Mouse (Mus musculus) kidney, postnatal 0 days (tissue): ENCODE results near the gene Dnaic2. TPM values are rescaled to one million over a fixed set of nuclear protein-coding genes. Genes with fewer than 3 reads are reported as not detected.
A peak's percentile ranks its signal among the peaks of the same experiment; 100 is the strongest.

Experiments
- ATAC-seq: fragments of 200-750 bp; cut with Nextera tagmentation; replicated peaks from 2 replicates; pipeline ENCODE4 v1.8.0; 2017; ENCODE audit warnings: low read depth, moderate number of reproducible peaks, moderate TSS enrichment, moderate library complexity; ENCODE audit not compliant: low FRiP score
- DNase-seq: peaks from one replicate; pipeline ENCODE4 v3.0.0-alpha.2; 2016; ENCODE audit warnings: low spot score
- H3K27ac ChIP-seq: fragments of 300-500 bp; sonication (generic); 2 replicates; pipeline ENCODE4 v1.5.1; 2014; ENCODE audit warnings: mild to moderate bottlenecking
- H3K27me3 ChIP-seq: fragments of 300-500 bp; sonication (generic); 2 replicates; pipeline ENCODE4 v1.6.1; 2014; ENCODE audit warnings: low read length, mixed read lengths; ENCODE audit not compliant: insufficient read depth
- H3K36me3 ChIP-seq: fragments of 300-500 bp; sonication (generic); 2 replicates; pipeline ENCODE4 v1.6.1; 2014; ENCODE audit warnings: low read length, mixed read lengths; ENCODE audit not compliant: insufficient read depth
- H3K4me1 ChIP-seq: fragments of 300-500 bp; sonication (generic); replicated peaks from 2 replicates; pipeline ENCODE4 v1.6.1; 2014; ENCODE audit warnings: antibody characterized with exemption, low read length, mixed read lengths; ENCODE audit not compliant: insufficient read depth
- H3K4me2 ChIP-seq: fragments of 300-500 bp; sonication (generic); 2 replicates; pipeline ENCODE4 v1.6.1; 2014; ENCODE audit warnings: mild to moderate bottlenecking, low read length, moderate library complexity, mixed read lengths
- H3K4me3 ChIP-seq: fragments of 300-500 bp; sonication (generic); replicated peaks from 2 replicates; pipeline ENCODE4 v1.5.1; 2014; ENCODE audit warnings: low read depth, low read length
- H3K9ac ChIP-seq: fragments of 300-500 bp; sonication (generic); 2 replicates; pipeline ENCODE4 v1.6.1; 2014; ENCODE audit warnings: low read depth, low read length
- H3K9me3 ChIP-seq: fragments of 300-500 bp; sonication (generic); replicated peaks from 2 replicates; pipeline ENCODE4 v1.6.1; 2016; ENCODE audit warnings: low read length, inconsistent platforms, mixed read lengths
- CTCF ChIP-seq: IDR thresholded peaks from 2 replicates; pipeline ENCODE4 v1.5.1; 2016; ENCODE audit warnings: antibody characterized with exemption, low read depth, mild to moderate bottlenecking, moderate library complexity
- WGBS: fragments of 180-500 bp; shearing (Covaris S2); extraction: QIAGEN DNeasy Blood & Tissue Kit; methylation state at CpG from one replicate; pipeline ENCODE4 v1.1.7; 2014; 5-methylcytosine and 5-hydroxymethylcytosine counted together
- polyA plus RNA-seq: library from polyadenylated mRNA; unstranded; fragments of >200 nt; fragmentation: Nextera tagmentation; extraction: Ambion mirVana; gene quantifications from 2 replicates; pipeline ENCODE4 v1.2.1, GENCODE M21; 2015

Dnaic2 gene
- polyA plus RNA-seq, 1 experiment from 2014 or later, result 0.43 TPM

- Histone ChIP-seq H3K4me3 (no peak overlapping the region), H3K27me3 (no peaks in the 10 kb centered on the region), H3K4me2 (no peak overlapping the region), H3K9ac (no peak overlapping the region), H3K27ac (no peak overlapping the region), H3K4me1 (peaks cover 25% of the 10 kb centered on the region), H3K9me3 (no peaks in the 10 kb centered on the region), H3K36me3 (no peaks in the 10 kb centered on the region)
- ATAC-seq (peak; percentile 22; the same call in 1 of the 2 replicates), DNase-seq (no peak)
- 67% methylated on average over 20 of the region's 20 CpGs for WGBS
- no peak for TF ChIP-seq CTCF
Observed at GRCm38 (mm10) chr11:114683722-114684621, 43.2 kb upstream of the Dnaic2 start.

DNA sequence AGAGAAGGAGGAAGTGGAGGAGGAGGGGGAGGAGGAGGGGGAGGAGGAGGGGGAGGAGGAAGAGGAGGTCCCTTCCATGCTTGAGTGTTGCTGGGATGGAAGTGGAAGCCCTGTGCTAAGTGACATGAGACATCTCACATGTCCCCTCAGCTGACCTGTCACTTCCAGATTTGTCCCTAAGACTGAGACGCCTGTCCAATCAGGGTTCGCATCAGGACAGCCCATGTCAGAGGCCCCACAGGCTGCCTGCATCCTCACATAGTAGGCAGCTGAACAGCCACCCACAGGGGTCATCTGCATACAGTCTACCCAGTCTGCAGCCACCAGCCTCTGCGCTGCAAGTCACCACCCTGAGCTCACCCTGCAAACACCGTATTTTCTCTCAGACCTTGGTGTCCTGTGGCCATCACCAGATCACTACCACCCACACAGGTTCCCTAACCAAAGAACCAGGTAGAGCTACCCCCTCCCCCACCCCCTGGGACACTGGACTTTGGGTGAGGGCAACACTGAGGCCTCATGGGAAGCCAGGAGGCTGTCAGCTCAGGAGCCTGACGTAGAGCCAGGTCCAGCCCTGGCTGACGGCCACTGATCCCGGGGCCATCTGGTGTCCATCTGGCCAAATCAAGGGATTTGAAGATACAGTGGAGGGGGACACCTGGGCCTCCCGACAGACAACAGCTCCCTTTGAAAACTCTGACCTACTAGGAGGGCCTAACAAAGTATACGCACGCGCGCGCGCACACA, 42.4 kb upstream of the Dnaic2 start:
- Histone ChIP-seq H3K9ac (no peak overlapping the region), H3K36me3 (no peaks in the 10 kb centered on the region), H3K27me3 (no peaks in the 10 kb centered on the region), H3K4me1 (peaks cover 19% of the 10 kb centered on the region), H3K4me2 (no peak overlapping the region), H3K9me3 (no peaks in the 10 kb centered on the region), H3K4me3 (no peak overlapping the region), H3K27ac (no peak overlapping the region)
- TF ChIP-seq CTCF, result no peak
- WGBS, result 67% methylated on average over 14 of the region's 14 CpGs
- DNase-seq (no peak), ATAC-seq (peak; percentile 38; the same call in 1 of the 2 replicates)

GRCm38 (mm10) chr11:114685526-114686040, 41.6 kb upstream of the Dnaic2 start:
- 83% methylated on average over 9 of the region's 9 CpGs for WGBS

GRCm38 (mm10) chr11:114686221-114686959, 40.8 kb upstream of the Dnaic2 start:
- ATAC-seq (no peak), DNase-seq (no peak)
- Histone ChIP-seq H3K27ac (no peak overlapping the region), H3K9ac (no peak overlapping the region), H3K27me3 (no peaks in the 10 kb centered on the region), H3K4me3 (no peak overlapping the region), H3K36me3 (no peaks in the 10 kb centered on the region), H3K9me3 (no peaks in the 10 kb centered on the region), H3K4me1 (peaks cover 6% of the 10 kb centered on the region; the same call in 1 of the 2 replicates), H3K4me2 (no peak overlapping the region)
- 89% methylated on average over 16 of the region's 16 CpGs for WGBS
- TF ChIP-seq CTCF, result no peak

More at GRCm38 (mm10) chr11:114685526-114686040, 41.6 kb upstream of the Dnaic2 start:
- Histone ChIP-seq H3K4me1 (peaks cover 12% of the 10 kb centered on the region; the same call in 1 of the 2 replicates), H3K4me3 (no peak overlapping the region), H3K27ac (no peak overlapping the region), H3K27me3 (no peaks in the 10 kb centered on the region), H3K36me3 (no peaks in the 10 kb centered on the region), H3K9me3 (no peaks in the 10 kb centered on the region), H3K9ac (no peak overlapping the region), H3K4me2 (no peak overlapping the region)
- no peak for TF ChIP-seq CTCF
- ATAC-seq (no peak), DNase-seq (no peak)

DNA sequence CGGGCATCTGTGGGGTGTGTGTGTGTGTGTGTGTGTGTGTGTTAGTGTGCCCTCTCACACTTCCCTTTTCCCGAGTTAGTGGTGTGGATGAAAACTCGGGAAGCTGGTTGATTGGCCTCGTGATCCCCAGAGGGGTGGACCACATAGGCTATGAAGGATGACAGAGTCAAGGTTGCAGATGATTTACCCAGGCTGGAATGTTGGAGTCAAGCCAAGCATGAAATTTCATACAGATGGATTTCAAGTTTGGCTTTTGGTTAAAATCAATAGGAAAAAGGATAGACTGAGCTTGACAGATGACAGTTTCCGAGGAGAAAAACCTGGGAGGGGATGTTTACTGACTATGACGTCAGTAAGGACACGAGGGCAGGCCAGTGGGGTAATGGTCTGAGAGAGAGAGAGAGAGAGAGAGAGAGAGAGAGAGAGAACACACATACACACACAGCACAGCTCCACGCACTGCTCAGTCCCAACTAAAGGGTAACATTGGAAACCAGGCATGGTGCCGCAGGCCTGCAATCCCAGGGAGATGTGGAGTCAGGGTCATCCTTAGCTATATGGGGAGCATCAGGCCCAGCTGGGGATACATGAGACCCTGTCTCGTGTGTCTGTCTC, 39.5 kb upstream of the Dnaic2 start:
- DNase-seq (peak; percentile 54), ATAC-seq (peak; percentile 51; the same call in 1 of the 2 replicates)
- peaks cover 6% of the 10 kb centered on the region; the same call in 1 of the 2 replicates for H3K4me1 ChIP-seq
- 24% methylated on average over 10 of the region's 10 CpGs for WGBS
- no peaks in the 10 kb centered on the region for H3K9me3 ChIP-seq
- H3K27me3 ChIP-seq, result no peaks in the 10 kb centered on the region
- TF ChIP-seq CTCF, result no peak
- no peak overlapping the region for H3K9ac ChIP-seq
- H3K36me3 ChIP-seq, result no peaks in the 10 kb centered on the region
- no peak overlapping the region for H3K4me3 ChIP-seq
- H3K27ac ChIP-seq, result peak overlapping the region; percentile 70; the same call in 1 of the 2 replicates
- H3K4me2 ChIP-seq, result no peak overlapping the region
